Mouse (Mus musculus): ENCODE measurements at regions not wholly inside any gene's neighbourhood (a gene's known extent, or its start where the extent isn't known, plus 50 kb on each side); places are given as distances from the start of the nearest gene placed in this dataset.

DNA sequence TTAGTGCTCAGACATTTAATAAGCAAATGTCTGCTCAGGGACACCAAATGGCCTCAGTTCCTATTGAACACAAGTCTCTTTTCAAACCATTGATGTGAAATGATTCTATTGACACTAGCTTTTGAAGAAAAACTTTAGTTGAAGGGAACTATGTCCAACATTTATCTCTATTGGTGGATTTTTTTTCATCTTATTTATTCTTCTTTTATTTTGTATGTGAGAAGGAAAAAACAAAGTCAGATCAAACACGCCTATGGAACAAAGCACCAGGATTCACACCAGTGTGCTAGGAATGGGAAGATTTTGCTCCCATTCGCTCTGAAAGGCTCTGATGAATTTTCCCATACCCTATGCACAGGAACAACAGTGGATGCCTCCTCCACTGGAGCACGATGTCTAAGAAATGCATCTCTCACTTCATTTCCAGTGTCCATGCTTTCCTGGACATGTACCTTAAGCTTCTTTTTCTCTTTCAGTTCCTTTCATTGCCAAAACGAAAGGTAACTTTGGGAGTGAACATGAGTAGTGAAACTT is 416.4 kb downstream of the Tmem161b start:
- Histone ChIP-seq H3K9me3 (ENCODE audit: control insufficient read depth, low read length) (no peaks in the 10 kb centered on the region), H3K4me2 (ENCODE audit: low read length) (no peak overlapping the region), H3K27ac (ENCODE audit: low read length) (peak overlapping the region; percentile 75)

DNA sequence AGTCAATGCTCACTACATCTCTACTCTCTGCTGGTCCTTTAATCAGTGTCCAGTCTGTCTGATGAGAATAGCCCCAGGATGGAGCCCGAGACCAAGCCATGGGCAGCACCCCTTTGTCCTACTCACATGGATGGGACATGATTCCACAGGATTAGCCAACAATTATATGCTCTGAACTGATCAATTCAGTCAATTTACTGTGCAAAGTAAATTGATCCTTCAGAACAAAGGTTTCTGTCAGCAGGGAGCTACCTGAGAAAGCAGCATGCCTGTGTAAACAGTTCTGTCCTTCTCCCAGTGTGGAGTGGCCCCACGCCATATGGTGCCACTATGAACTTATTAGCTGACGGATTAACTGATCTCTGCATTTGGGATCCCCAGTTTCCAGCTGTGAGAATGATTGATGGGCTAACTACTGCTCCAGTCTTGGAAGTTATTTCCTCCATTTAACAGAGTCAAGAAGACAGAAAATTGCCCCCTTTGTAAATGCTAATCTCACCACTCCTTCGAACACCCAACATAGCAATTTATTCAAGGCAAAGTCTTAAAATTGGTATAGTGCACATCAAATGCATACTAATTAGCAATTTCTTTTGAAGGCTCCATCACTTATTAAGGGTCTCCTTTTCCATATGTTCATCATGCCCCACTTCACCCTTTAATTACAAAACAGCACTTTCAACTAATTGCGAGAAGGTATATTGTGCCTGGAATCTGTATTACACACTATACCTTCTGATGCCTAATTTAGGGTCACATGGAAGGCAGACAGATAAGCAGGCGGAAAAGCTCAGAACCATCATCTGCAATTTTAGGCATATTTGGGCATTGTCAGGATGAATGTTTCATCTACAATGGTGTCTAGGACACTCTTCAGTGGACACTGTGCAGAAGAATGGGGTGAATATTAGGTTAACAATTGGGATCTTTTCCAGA is 417.3 kb downstream of the Tmem161b start:
- no peak overlapping the region for H3K4me2 ChIP-seq (ENCODE audit: low read length)
- ATAC-seq, result peak; percentile 87

More for the DNA sequence above, 416.4 kb downstream of the Tmem161b start:
- no peak overlapping the region for H3K4me3 ChIP-seq (replicated peaks; ENCODE audit: low read length)
- H3K27me3 ChIP-seq (replicated peaks; ENCODE audit: control insufficient read depth, insufficient read depth, low read length), result no peaks in the 10 kb centered on the region
- peaks cover 4% of the 10 kb centered on the region; the same call in 1 of the 2 replicates for H3K4me1 ChIP-seq (replicated peaks; ENCODE audit: control insufficient read depth, insufficient read depth, low read length)
- peak; percentile 47; the same call in 1 of the 2 replicates for ATAC-seq
- 11% methylated on average over 4 of the region's 4 CpGs for WGBS
- no peak overlapping the region for H3K9ac ChIP-seq (replicated peaks; ENCODE audit: low read depth, low read length)
- no peaks in the 10 kb centered on the region for H3K36me3 ChIP-seq (ENCODE audit: control insufficient read depth, insufficient read depth)

DNA sequence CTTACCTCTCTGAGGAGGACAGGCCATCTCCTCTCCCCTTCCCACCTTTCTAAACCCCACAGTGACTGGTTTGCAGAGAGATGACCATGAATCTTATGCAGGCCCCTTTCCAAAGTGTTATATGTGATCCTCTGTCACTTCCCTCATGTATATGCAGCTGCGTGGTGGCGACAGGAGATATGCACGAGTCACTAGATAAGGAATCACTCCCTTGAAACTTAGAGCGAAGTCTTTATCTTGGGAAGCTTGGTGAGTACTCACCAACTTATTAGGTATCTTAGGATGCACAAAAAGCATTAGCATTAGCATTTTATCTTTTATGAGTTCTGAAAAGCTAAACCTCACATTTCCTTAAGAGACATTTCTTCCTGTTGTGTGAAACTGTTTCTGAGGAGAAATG is 421.9 kb downstream of the Tmem161b start:
- H3K4me3 ChIP-seq (replicated peaks; ENCODE audit: low read length), result no peak overlapping the region
- no peaks in the 10 kb centered on the region for H3K27me3 ChIP-seq (replicated peaks; ENCODE audit: control insufficient read depth, insufficient read depth, low read length)
- no peak overlapping the region for H3K9ac ChIP-seq (replicated peaks; ENCODE audit: low read depth, low read length)
- H3K9me3 ChIP-seq (ENCODE audit: control insufficient read depth, low read length), result no peaks in the 10 kb centered on the region
- no peaks in the 10 kb centered on the region for H3K36me3 ChIP-seq (ENCODE audit: control insufficient read depth, insufficient read depth)
- peaks cover 5% of the 10 kb centered on the region; the same call in 1 of the 2 replicates for H3K4me1 ChIP-seq (replicated peaks; ENCODE audit: control insufficient read depth, insufficient read depth, low read length)
- no peak overlapping the region for H3K4me2 ChIP-seq (ENCODE audit: low read length)
- WGBS, result 95% methylated on average over 4 of the region's 4 CpGs
- no peak for ATAC-seq
- H3K27ac ChIP-seq (ENCODE audit: low read length), result no peak overlapping the region

More for the DNA sequence above, 417.3 kb downstream of the Tmem161b start:
- no peak overlapping the region for H3K4me3 ChIP-seq (replicated peaks; ENCODE audit: low read length)
- no peaks in the 10 kb centered on the region for H3K36me3 ChIP-seq (ENCODE audit: control insufficient read depth, insufficient read depth)
- H3K9me3 ChIP-seq (ENCODE audit: control insufficient read depth, low read length), result no peaks in the 10 kb centered on the region
- peaks cover 4% of the 10 kb centered on the region; the same call in 1 of the 2 replicates for H3K4me1 ChIP-seq (replicated peaks; ENCODE audit: control insufficient read depth, insufficient read depth, low read length)
- peak overlapping the region; percentile 75 for H3K27ac ChIP-seq (ENCODE audit: low read length)
- WGBS, result 7% methylated on average over 6 of the region's 6 CpGs
- H3K9ac ChIP-seq (replicated peaks; ENCODE audit: low read depth, low read length), result no peak overlapping the region
- no peaks in the 10 kb centered on the region for H3K27me3 ChIP-seq (replicated peaks; ENCODE audit: control insufficient read depth, insufficient read depth, low read length)

DNA sequence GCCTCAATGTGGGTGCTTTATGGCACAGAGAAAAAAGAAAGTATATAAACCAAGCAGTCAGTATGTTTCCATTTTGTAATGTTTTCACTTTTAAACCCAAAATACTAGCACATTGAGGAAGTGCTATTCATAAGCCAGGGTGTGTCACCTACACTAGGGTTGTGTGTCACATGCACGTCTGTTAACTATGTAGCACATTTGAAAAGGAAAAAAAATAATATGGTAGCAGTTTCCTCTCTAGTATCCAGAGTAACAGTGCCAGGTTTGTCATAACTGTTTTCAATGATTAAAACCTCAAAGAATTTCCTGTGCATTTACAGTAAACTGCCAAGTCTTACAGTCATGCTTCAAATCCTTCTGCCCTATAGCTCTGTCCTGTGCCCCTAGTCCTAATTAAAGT is 424.8 kb downstream of the Tmem161b start:
- 78% methylated on average over 1 of the region's 1 CpGs for WGBS
- H3K36me3 ChIP-seq (ENCODE audit: control insufficient read depth, insufficient read depth), result no peaks in the 10 kb centered on the region
- ATAC-seq, result no peak; the same call in 1 of the 2 replicates
- no peaks in the 10 kb centered on the region for H3K9me3 ChIP-seq (ENCODE audit: control insufficient read depth, low read length)
- no peak overlapping the region for H3K4me3 ChIP-seq (replicated peaks; ENCODE audit: low read length)
- H3K4me1 ChIP-seq (replicated peaks; ENCODE audit: control insufficient read depth, insufficient read depth, low read length), result 0 out of 2 replicates have a peak, but pooled peaks cover 3% of the 10 kb centered on the region
- H3K27ac ChIP-seq (ENCODE audit: low read length), result no peak overlapping the region
- H3K27me3 ChIP-seq (replicated peaks; ENCODE audit: control insufficient read depth, insufficient read depth, low read length), result no peaks in the 10 kb centered on the region
- H3K9ac ChIP-seq (replicated peaks; ENCODE audit: low read depth, low read length), result no peak overlapping the region
- H3K4me2 ChIP-seq (ENCODE audit: low read length), result no peak overlapping the region

DNA sequence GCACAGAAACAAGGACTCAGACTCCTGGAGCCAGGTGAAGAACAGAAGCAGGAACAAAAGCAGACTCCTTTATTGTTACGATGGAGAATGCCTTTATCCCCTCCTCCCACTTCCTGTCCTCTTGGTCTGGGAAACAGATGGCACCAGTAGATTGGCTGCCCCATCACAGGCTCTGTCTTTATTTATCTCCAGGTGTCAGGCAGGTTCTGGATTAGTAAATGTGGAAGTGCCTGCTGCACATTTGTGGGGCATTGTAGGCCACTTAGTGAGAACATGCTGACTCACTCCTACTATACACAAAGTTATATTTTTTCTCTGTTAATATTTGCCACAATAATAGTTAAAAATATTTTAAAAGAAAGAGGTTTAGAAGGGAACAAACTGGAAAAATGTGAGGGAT is 426.0 kb downstream of the Tmem161b start:
- H3K27me3 ChIP-seq (replicated peaks; ENCODE audit: control insufficient read depth, insufficient read depth, low read length), result no peaks in the 10 kb centered on the region
- H3K27ac ChIP-seq (ENCODE audit: low read length), result no peak overlapping the region
- no peak overlapping the region for H3K4me3 ChIP-seq (replicated peaks; ENCODE audit: low read length)
- WGBS, result 69% methylated on average over 1 of the region's 1 CpGs
- no peaks in the 10 kb centered on the region for H3K36me3 ChIP-seq (ENCODE audit: control insufficient read depth, insufficient read depth)
- 0 out of 2 replicates have a peak, but pooled peaks cover 3% of the 10 kb centered on the region for H3K4me1 ChIP-seq (replicated peaks; ENCODE audit: control insufficient read depth, insufficient read depth, low read length)
- no peak for ATAC-seq
- H3K9ac ChIP-seq (replicated peaks; ENCODE audit: low read depth, low read length), result no peak overlapping the region
- H3K4me2 ChIP-seq (ENCODE audit: low read length), result no peak overlapping the region
- no peaks in the 10 kb centered on the region for H3K9me3 ChIP-seq (ENCODE audit: control insufficient read depth, low read length)

DNA sequence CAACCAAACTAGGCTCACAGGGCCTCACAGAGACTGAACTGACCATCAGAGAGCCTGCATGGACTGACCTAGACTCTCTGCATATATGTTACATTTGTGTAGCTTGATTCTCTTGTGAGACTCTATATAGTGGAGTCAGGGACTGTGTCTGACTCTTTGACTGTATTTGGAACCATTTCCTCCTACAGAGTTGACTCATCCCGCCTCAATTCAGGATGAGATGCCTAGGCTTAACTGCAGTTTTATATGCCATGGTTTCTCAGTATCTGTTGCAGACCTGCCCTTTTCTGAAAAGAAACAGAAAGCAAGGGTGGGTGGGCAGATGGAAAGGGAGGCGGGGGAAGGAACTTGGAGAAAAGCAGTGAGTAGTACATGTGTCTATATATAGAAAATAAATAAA is 441.9 kb downstream of the Tmem161b start:
- no peaks in the 10 kb centered on the region for H3K27me3 ChIP-seq (replicated peaks; ENCODE audit: control insufficient read depth, insufficient read depth, low read length)
- H3K4me3 ChIP-seq (replicated peaks; ENCODE audit: low read length), result no peak overlapping the region
- H3K9ac ChIP-seq (replicated peaks; ENCODE audit: low read depth, low read length), result no peak overlapping the region
- H3K36me3 ChIP-seq (ENCODE audit: control insufficient read depth, insufficient read depth), result no peaks in the 10 kb centered on the region
- H3K27ac ChIP-seq (ENCODE audit: low read length), result no peak overlapping the region
- H3K4me1 ChIP-seq (replicated peaks; ENCODE audit: control insufficient read depth, insufficient read depth, low read length), result no peaks in the 10 kb centered on the region
- no peak for ATAC-seq
- 93% methylated on average over 2 of the region's 2 CpGs for WGBS
- no peaks in the 10 kb centered on the region for H3K9me3 ChIP-seq (ENCODE audit: control insufficient read depth, low read length)
- H3K4me2 ChIP-seq (ENCODE audit: low read length), result no peak overlapping the region

DNA sequence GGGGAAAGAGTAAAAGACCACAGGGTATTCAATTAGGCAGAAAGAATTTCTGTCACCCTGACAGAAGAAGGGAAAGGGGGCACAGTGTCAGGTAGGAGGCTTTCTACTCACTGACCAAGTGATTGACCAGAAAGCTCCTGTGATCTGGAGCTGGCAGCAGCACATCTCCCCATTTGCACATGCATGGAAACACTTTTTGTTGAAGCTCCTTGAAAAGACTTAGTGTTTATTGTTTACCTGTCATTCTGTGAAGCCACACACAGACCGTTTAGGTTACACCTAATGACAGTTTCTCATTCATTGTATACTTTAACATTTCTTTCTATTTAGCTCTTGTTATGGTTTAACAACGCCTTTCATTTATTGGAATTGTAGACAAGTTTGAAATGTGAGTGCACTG is 458.9 kb downstream of the Tmem161b start:
- Histone ChIP-seq H3K4me3 (replicated peaks; ENCODE audit: low read length) (no peak overlapping the region), H3K36me3 (ENCODE audit: control insufficient read depth, insufficient read depth) (no peaks in the 10 kb centered on the region), H3K9me3 (ENCODE audit: control insufficient read depth, low read length) (no peaks in the 10 kb centered on the region), H3K4me2 (ENCODE audit: low read length) (no peak overlapping the region), H3K4me1 (replicated peaks; ENCODE audit: control insufficient read depth, insufficient read depth, low read length) (0 out of 2 replicates have a peak, but pooled peaks cover 2% of the 10 kb centered on the region), H3K9ac (replicated peaks; ENCODE audit: low read depth, low read length) (no peak overlapping the region), H3K27me3 (replicated peaks; ENCODE audit: control insufficient read depth, insufficient read depth, low read length) (no peaks in the 10 kb centered on the region), H3K27ac (ENCODE audit: low read length) (no peak overlapping the region)
- 16% methylated on average over 2 of the region's 2 CpGs for WGBS
- no peak for ATAC-seq

DNA sequence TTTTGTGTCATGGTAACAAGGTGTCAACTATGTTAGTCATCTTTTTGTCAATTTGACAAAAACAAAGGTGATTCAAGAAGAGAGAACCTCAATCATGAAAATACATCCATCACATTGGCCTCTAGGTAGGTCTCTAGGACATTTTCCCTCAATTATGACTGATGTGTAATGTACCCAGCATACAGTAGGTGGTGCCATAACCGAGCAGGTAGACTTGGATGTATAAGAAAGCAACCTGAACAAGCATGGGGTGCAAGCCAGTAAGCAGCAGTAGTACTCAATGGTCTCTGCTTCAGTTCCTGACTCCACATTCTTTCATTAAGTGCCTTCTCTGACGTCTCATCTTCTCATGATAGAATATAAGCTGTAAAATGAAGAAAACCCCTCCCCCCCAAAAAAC is 463.8 kb downstream of the Tmem161b start:
- H3K9ac ChIP-seq (replicated peaks; ENCODE audit: low read depth, low read length), result no peak overlapping the region
- WGBS, result 57% methylated on average over 2 of the region's 2 CpGs

DNA sequence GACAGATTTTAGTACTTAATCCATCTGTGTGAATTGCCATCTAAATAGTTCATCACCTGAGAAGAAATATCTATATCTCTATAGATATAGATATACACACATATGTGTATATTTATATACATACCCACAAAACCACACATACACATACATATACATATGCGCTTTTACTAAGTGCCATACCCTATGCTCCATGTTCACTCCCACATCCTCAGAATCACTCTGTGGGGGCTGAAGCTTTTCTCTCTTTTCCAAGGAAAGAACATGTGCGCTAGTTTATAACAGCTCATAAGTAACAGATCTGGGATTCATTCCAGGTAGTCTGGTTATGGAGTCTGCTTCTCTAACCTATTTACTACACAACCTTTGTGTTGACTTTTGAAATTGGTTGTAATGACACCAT is 471.4 kb downstream of the Tmem161b start:
- Histone ChIP-seq H3K27ac (ENCODE audit: low read length) (no peak overlapping the region), H3K27me3 (replicated peaks; ENCODE audit: control insufficient read depth, insufficient read depth, low read length) (no peaks in the 10 kb centered on the region), H3K9ac (replicated peaks; ENCODE audit: low read depth, low read length) (no peak overlapping the region), H3K4me2 (ENCODE audit: low read length) (no peak overlapping the region), H3K36me3 (ENCODE audit: control insufficient read depth, insufficient read depth) (no peaks in the 10 kb centered on the region), H3K4me1 (replicated peaks; ENCODE audit: control insufficient read depth, insufficient read depth, low read length) (no peaks in the 10 kb centered on the region), H3K9me3 (ENCODE audit: control insufficient read depth, low read length) (no peaks in the 10 kb centered on the region), H3K4me3 (replicated peaks; ENCODE audit: low read length) (no peak overlapping the region)
- ATAC-seq, result no peak
- WGBS, result 82% methylated on average over 2 of the region's 2 CpGs

More for the DNA sequence above, 463.8 kb downstream of the Tmem161b start:
- no peak for ATAC-seq
- Histone ChIP-seq H3K4me2 (ENCODE audit: low read length) (no peak overlapping the region), H3K27me3 (replicated peaks; ENCODE audit: control insufficient read depth, insufficient read depth, low read length) (no peaks in the 10 kb centered on the region), H3K9me3 (ENCODE audit: control insufficient read depth, low read length) (no peaks in the 10 kb centered on the region), H3K4me3 (replicated peaks; ENCODE audit: low read length) (no peak overlapping the region), H3K36me3 (ENCODE audit: control insufficient read depth, insufficient read depth) (no peaks in the 10 kb centered on the region), H3K4me1 (replicated peaks; ENCODE audit: control insufficient read depth, insufficient read depth, low read length) (0 out of 2 replicates have a peak, but pooled peaks cover 2% of the 10 kb centered on the region), H3K27ac (ENCODE audit: low read length) (no peak overlapping the region)
